ENCODE assay signal across 8 mouse cellular contexts in genomic region chr1:120098327-120098726, GRCm38 (mm10). TPM values are rescaled to one million over a fixed set of nuclear protein-coding genes. Genes with fewer than 3 reads are reported as not detected.
A peak's percentile ranks its signal among the peaks of the same experiment; 100 is the strongest.
DNase-seq lines count a peak whose midpoint lies in the region; ATAC-seq lines count a peak whose summit lies in the region.

No protein-coding gene starts in this region.

- H3K27me3 ChIP-seq in forebrain, embryonic 14.5 days (replicated peaks; ENCODE audit: control insufficient read depth, insufficient read depth, low read length), result no peaks in the 10 kb centered on the region
- H3K27me3 ChIP-seq in forebrain, embryonic 15.5 days, result no peaks in the 10 kb centered on the region
- no peaks in the 10 kb centered on the region for H3K27me3 ChIP-seq in embryonic facial prominence, embryonic 10.5 days (replicated peaks; ENCODE audit: low read depth, poor library complexity, severe bottlenecking)

- H3K9ac ChIP-seq in forebrain, embryonic 14.5 days (ENCODE audit: low read length), result no peak overlapping the region
- H3K9ac ChIP-seq in forebrain, embryonic 15.5 days (replicated peaks), result no peak overlapping the region

- WGBS in forebrain, embryonic 14.5 days, result 15% methylated on average over 7 of the region's 7 CpGs
- WGBS in forebrain, embryonic 15.5 days, result 11% methylated on average over 7 of the region's 7 CpGs
- WGBS in embryonic facial prominence, embryonic 10.5 days, result 15% methylated on average over 7 of the region's 7 CpGs

- H3K4me2 ChIP-seq in forebrain, embryonic 14.5 days (ENCODE audit: low read length), result no peak overlapping the region
- H3K4me2 ChIP-seq in forebrain, embryonic 15.5 days (replicated peaks), result no peak overlapping the region

- no peaks in the 10 kb centered on the region for H3K4me1 ChIP-seq in forebrain, embryonic 14.5 days (ENCODE audit: control insufficient read depth, insufficient read depth, low read length)
- H3K4me1 ChIP-seq in forebrain, embryonic 15.5 days, result no peaks in the 10 kb centered on the region
- no peaks in the 10 kb centered on the region for H3K4me1 ChIP-seq in embryonic facial prominence, embryonic 10.5 days

- peak; percentile 67 for DNase-seq in forebrain, embryonic 14.5 days (ENCODE audit: low spot score)
- DNase-seq in urinary bladder, adult 18-20 months (ENCODE audit: low spot score in 2 of 2), result peak; percentile 59 to 67
- no peak for DNase-seq in urinary bladder, postnatal 10 days (ENCODE audit: low spot score)
- peak; percentile 60 for DNase-seq in embryonic facial prominence, embryonic 10.5 days (ENCODE audit: low spot score)
- peak; percentile 72 to 86 for DNase-seq in kidney, postnatal 25 days
- DNase-seq in lung, postnatal 14 days, result peak; percentile 83
- peak; percentile 42 to 81 for DNase-seq in spleen, postnatal 4 days (ENCODE audit: low spot score in 2 of 2)

- no peaks in the 10 kb centered on the region for H3K36me3 ChIP-seq in forebrain, embryonic 14.5 days (ENCODE audit: control insufficient read depth, insufficient read depth, low read length)
- no peaks in the 10 kb centered on the region for H3K36me3 ChIP-seq in forebrain, embryonic 15.5 days
- H3K36me3 ChIP-seq in embryonic facial prominence, embryonic 10.5 days (replicated peaks), result no peaks in the 10 kb centered on the region

- no peak for ATAC-seq in forebrain, embryonic 14.5 days
- no peak for ATAC-seq in forebrain, embryonic 15.5 days (replicated peaks)

- no peak overlapping the region for H3K4me3 ChIP-seq in forebrain, embryonic 14.5 days (ENCODE audit: low read depth, low read length)
- no peak overlapping the region for H3K4me3 ChIP-seq in forebrain, embryonic 15.5 days
- H3K4me3 ChIP-seq in embryonic facial prominence, embryonic 10.5 days, result no peak overlapping the region

- H3K9me3 ChIP-seq in forebrain, embryonic 14.5 days (replicated peaks; ENCODE audit: control insufficient read depth, low read length), result no peaks in the 10 kb centered on the region
- no peaks in the 10 kb centered on the region for H3K9me3 ChIP-seq in forebrain, embryonic 15.5 days
- H3K9me3 ChIP-seq in embryonic facial prominence, embryonic 10.5 days, result no peaks in the 10 kb centered on the region

- H3K27ac ChIP-seq in forebrain, embryonic 14.5 days (ENCODE audit: low read depth, low read length), result no peak overlapping the region
- no peak overlapping the region for H3K27ac ChIP-seq in forebrain, embryonic 15.5 days (replicated peaks)
- H3K27ac ChIP-seq in embryonic facial prominence, embryonic 10.5 days (replicated peaks), result no peak overlapping the region

RNA-seq across cellular contexts. Expression of gene Dbi, which starts 22.6 kb away (rescaled TPM):
- 1,393 and 1,470 TPM in 2 replicates for polyA plus RNA-seq in forebrain, embryonic 14.5 days (2014; fragmentation: Nextera tagmentation; extraction: Ambion mirVana)
- 1,549 and 1,577 TPM in 2 replicates for polyA plus RNA-seq in forebrain, embryonic 15.5 days (2015; fragmentation: Nextera tagmentation; extraction: Ambion mirVana)
- polyA plus RNA-seq in embryonic facial prominence, embryonic 10.5 days (2016; fragmentation: Nextera tagmentation; extraction: Ambion mirVana), result 693 and 727 TPM in 2 replicates

RNA-seq across cellular contexts. Expression of gene 3110009E18Rik, which starts 22.7 kb away (rescaled TPM):
- 25.9 and 27.3 TPM in 2 replicates for polyA plus RNA-seq in forebrain, embryonic 14.5 days (2014; fragmentation: Nextera tagmentation; extraction: Ambion mirVana)
- 25.5 and 26.0 TPM in 2 replicates for polyA plus RNA-seq in forebrain, embryonic 15.5 days (2015; fragmentation: Nextera tagmentation; extraction: Ambion mirVana)
- 19.8 and 20.7 TPM in 2 replicates for polyA plus RNA-seq in embryonic facial prominence, embryonic 10.5 days (2016; fragmentation: Nextera tagmentation; extraction: Ambion mirVana)

RNA-seq across cellular contexts. Expression of gene Tmem37, which starts 24.5 kb away (rescaled TPM):
- polyA plus RNA-seq in forebrain, embryonic 14.5 days (2014; fragmentation: Nextera tagmentation; extraction: Ambion mirVana), result 7.3 and 8.2 TPM in 2 replicates
- polyA plus RNA-seq in forebrain, embryonic 15.5 days (2015; fragmentation: Nextera tagmentation; extraction: Ambion mirVana), result 4.5 and 5.8 TPM in 2 replicates
- 5.2 and 7.2 TPM in 2 replicates for polyA plus RNA-seq in embryonic facial prominence, embryonic 10.5 days (2016; fragmentation: Nextera tagmentation; extraction: Ambion mirVana)
